Mouse (Mus musculus): ENCODE results near the gene Pram1.
"Not testable (repeated sequence)": the region's sequence is repeated elsewhere in the genome, so short reads cannot be mapped to it uniquely, and the experiment has no call there.

The Pram1 gene

GRCm38 (mm10) chr17:33637516-33638276 lies at the start of gene Pram1:
Gene Pram1 (plus strand): TSS chr17:33638056.
- DNase-seq: no peak

DNA sequence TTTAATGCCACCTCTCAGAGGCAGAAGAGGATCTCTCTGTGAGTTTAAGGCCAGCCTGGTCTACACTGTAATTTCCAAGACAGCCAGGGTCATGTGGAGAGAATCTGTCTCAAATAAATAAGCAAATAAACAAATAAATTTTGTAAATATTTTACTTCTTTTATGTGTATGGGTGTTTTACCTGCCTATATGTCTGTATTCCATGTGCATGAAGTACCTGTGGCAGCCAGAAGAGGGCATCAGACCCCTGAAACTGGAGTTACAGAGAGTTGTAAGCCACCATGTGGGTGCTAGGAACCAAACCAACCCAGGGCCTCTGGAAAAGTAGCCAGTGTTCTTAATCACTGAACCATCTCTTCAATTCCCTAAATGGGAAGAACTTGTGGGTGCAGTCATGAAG lies 40.6 kb upstream of the Pram1 start:
- DNase-seq: no peak

- no peak for DNase-seq
Measured at GRCm38 (mm10) chr17:33598506-33598905, 39.4 kb upstream of the Pram1 start.

DNA sequence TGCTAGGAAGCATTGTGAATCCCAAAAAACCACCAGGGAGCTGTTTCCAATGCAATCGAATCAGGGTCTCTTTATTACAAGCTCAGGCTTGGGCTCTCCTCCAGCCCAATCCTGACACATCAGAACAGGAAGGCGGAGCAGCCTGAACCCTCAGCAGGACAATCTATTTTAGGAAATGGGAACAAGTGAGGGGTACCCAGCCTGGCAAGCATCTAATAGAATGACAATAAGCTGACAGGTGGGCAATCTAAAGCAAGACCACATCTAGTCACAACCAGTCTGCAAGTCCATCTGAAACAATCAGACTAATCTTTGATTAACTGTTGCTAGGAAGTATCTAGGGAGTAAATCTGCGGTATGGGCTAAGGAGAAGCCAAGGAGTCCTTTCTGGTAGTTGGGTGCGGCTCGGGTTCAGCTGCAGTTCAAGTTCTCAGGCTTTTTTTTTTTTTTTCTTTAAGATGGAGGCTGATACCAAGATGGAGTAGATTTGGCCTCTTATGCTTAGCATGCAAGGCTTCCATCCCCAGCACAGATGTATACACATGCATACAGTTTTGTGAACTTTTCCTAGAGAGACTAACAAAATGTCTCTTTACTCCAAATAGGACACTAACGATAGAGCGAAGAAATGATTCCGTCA lies 37.9 kb upstream of the Pram1 start:
- DNase-seq: no peak

DNA sequence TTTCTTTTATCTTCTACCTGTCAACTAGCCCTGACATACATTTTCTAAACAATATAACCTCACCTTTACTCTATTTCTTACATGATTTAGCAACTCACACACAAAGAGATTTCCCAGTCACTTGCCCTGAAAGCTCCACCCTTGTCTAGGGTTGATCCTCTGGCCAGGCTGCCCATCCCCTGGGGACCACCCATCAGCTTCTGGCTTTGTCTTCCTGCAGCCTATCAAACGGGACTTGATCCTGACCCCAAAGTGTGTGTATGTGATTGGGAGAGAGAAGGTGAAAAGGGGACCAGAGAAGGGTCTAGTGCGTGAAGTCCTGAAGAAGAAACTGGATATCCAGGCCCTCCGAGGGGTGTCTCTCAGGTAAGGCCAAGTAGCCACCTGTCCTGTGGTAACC lies 37.0 kb upstream of the Pram1 start:
- DNase-seq: no peak

DNA sequence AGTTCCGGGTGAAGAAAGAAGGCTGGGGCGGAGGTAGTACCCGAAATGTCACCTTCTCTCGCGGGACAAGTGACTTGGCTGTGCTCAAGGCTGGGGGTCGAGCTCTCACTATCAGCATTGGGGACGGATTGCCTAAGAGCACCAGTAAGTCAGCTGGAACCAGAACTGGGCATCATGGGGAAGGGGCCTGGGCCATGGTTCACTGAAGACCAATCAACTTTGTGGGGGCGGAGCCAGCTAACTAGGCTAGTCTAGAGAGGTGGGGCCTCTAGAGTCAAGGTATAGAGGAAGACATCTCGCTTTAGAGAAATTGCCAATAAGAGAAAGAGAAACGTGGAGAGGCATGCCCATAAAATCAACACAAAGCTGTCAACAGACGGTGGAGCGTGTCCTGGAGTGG lies 35.9 kb upstream of the Pram1 start:
- no peak for DNase-seq

DNA sequence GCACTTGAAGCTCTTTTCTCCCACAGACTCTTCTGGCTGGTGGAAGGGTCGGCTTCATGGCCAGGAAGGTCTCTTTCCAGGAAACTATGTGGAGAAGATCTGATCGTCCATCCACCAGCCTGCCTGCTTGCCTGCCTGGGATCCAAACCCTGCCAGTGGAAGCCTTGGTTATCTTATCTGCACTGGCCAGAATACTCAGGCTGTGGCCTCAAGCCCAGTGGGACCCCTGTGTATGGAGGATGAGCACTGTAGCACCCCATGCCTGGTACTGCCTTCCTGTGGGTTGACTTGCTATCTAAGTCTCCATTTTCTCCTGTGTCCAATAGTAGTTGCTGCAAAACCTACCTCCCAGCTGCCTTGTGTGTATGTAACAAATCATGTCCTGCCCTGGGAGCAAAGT lies 30.6 kb upstream of the Pram1 start:
- DNase-seq: no peak

- no peak for DNase-seq
Measured at GRCm38 (mm10) chr17:33610548-33610947, 27.3 kb upstream of the Pram1 start.

GRCm38 (mm10) chr17:33613726-33614125 lies 24.1 kb upstream of the Pram1 start:
- not testable (repeated sequence) for DNase-seq

- DNase-seq: no peak
Measured at GRCm38 (mm10) chr17:33627281-33627680, 10.6 kb upstream of the Pram1 start.

- peak; percentile 97 for DNase-seq
Measured at GRCm38 (mm10) chr17:33628621-33629486, 9.0 kb upstream of the Pram1 start, which contains the start of gene Zfp414. Gene Zfp414 (plus strand): TSS chr17:33629090.

- no peak for DNase-seq
Measured at GRCm38 (mm10) chr17:33629487-33630125, 8.2 kb upstream of the Pram1 start.

DNA sequence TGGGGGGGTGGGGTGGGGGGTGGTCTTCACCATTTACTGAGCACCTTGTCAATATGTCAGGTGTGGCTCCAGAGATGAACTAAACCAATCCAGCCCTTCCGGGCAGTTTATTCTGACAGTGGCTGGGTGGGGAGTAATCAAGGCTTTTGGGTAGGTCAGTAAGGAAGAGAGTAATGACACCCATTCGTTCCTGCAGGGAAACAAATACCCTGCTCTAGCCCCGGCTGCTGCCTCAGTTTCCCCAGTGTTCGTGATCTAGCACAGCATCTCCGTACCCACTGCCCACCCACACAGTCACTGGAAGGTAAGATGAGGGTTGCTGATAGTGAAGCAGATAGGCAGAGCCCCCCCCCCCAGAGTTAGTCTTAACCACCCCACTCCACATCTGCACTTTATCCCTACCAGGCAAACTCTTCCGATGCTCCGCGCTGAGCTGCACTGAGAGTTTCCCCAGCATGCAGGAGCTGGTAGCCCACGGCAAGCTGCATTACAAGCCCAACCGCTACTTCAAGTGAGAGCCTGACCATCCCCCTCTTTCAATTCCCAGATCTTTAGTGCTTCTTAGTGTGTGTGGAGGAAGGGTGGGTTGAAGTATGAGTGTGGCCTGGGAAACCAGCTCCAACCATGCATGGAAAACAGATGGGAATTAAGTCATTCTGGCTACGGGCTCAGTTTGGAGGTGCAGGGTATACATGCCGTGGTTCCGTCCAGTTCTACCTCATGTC lies 7.5 kb upstream of the Pram1 start:
- DNase-seq: no peak

- DNase-seq: no peak
Measured at GRCm38 (mm10) chr17:33631236-33631635, 6.6 kb upstream of the Pram1 start.

DNA sequence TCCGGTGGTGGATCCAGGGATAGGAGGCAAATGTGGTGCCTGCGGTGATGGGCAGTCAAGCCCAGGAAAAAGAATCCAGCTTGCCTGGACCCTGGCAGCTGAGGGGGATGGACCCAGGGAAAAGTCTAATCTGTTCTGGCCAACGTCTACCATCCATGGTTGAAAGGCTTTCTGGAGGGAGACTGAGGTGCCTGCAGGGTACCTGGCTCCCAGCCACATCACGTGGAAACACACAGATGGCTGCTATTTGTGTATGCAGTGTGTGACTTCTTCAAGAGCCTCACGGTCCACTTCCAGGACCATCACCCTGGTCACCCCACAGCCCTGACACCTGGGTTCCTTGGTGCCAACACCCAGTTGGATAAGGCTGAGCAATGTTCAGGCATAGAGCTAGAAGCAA lies 6.1 kb upstream of the Pram1 start:
- no peak for DNase-seq

DNA sequence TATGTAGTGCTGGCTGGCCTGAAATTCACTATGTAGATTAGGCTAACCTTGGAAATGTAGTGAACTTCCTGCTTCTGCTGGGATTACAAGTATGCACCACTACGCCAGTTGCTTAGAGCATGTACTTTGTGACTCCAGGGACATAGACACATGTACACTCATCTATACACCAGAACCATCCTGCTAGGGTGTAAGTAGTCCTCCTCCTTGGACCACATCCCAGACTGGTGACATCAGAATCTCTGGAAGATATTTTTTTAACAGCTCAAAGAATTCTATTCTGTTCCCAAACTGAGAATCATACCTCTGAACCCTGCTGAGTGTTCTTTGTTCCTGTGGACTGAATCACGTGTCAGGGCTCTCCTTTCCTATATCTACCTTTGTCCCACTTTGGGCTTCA lies 818 bp upstream of the Pram1 start:
- DNase-seq: no peak

DNA sequence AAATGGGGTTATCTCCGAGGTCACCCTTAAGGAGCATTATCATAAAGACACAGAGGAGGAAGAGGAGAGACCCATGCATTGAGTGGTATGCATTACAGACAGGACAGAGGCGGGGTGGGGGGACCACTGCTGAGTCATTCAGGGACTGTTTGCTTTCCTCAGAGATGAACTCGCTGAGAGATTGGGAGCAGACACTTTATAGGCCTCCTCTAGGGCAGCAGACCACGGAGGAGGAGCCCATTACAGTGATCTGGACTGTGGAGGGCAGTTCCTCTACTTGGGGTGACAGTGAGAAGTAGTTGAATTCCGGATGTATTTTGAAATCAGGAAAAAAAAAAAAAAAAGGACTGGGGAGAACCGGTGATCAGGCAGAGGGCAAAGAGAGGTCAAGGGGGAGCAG lies 1.9 kb downstream of the Pram1 start:
- no peak for DNase-seq

DNA sequence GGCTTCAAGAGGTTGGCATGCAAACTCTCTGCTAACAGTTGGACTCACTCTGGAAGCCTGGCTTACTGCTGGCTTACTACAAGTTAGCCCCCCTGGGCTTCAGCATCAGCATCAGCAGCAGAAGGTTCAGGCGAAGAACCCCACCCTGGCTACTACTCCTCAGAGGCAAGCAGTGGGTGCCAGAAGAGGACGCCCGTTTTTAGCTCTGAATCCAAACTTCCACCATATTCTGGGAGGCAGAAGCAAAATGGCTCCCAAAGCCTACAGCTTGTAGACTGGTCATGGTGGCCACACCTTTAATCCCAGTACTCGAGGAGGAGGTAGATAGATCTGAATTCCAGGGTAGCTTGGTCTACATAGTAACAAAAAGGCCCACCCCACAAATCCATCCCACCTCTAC lies 6.2 kb downstream of the Pram1 start:
- DNase-seq: no peak

DNA sequence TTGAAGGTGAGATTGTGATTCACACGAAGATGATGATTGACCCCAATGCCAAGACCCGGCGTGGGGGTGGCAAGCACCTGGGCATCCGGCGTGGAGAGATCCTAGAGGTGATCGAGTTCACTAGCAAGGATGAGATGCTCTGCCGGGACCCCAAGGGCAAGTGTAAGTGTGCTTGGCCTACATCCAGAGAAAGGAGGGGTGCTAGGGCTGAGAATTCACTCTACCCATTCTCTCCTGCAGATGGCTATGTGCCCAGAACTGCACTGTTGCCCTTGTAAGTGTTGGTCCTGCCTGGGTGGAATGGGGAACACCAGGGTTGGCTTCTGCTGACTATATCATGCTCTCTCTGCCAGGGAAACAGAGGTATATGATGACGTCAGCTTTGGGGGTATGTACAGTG lies 7.2 kb downstream of the Pram1 start:
- no peak for DNase-seq

- no peak for DNase-seq
Measured at GRCm38 (mm10) chr17:33649781-33650475, 12.1 kb downstream of the Pram1 start.

DNA sequence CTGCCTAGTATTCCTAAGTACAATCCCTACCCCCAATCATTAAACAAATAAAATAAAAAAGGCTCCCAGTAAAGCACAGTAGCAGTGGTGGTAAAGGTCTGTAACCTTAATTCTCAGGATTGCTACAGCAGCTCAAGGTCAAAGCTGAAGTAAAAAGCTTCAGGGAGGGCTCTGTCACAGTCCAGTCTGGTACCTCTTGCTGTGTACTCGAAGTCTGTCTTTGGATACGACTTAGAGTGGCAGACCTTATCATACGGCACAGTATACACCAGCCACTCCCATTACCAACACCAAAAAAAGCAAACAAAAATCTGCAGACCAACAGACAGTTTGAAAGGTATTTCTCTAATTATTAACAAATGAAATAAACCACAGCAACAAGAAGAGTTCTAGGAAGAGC lies 29.0 kb downstream of the Pram1 start:
- DNase-seq: no peak

DNA sequence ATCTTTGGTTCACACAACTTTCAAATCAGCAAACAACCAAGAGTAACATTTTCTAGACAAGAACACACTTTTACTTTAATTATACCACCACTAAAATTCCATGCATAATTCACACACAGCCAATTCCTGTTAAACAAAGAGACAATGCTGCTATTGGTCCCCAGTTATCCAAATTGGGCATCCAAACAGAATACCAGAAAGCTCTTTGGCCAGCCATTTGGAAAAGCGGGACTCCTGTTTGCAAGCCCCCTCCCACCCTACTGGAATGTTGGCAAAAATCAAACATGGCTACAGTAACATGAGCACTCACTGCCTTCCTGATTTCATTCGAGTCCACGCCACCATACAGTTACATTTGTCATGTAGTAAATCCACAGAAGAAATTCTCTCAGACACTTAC lies 31.8 kb downstream of the Pram1 start:
- no peak for DNase-seq

Data from lung, postnatal 36 days (tissue).